Mouse (Mus musculus) heart, adult 2 months (tissue): ENCODE data around the gene Xlr5c. TPM values are rescaled to one million over a fixed set of nuclear protein-coding genes. Genes with fewer than 3 reads are reported as not detected.
"Not testable (repeated sequence)": the region's sequence is repeated elsewhere in the genome, so short reads cannot be mapped to it uniquely, and the experiment has no call there.

Experiments used
- DNase-seq, 2 experiments: peaks; one replicate each; pipeline ENCODE4 v3.0.0; 2021
- H3K27ac ChIP-seq: fragments of 200-600 bp; 2 replicates; pipeline ENCODE4 v1.8.1; 2022
- H3K27me3 ChIP-seq: fragments of 200-500 bp; 2 replicates; pipeline ENCODE4 v1.6.1; 2012; ENCODE audit warnings: mild to moderate bottlenecking, low read length, inconsistent platforms, mixed read lengths; ENCODE audit not compliant: control insufficient read depth, insufficient read depth
- H3K36me3 ChIP-seq: fragments of 200-500 bp; 2 replicates; pipeline ENCODE4 v1.6.1; 2012; ENCODE audit warnings: low read length, inconsistent platforms; ENCODE audit not compliant: control insufficient read depth, insufficient read depth
- H3K4me1 ChIP-seq: fragments of 200-500 bp; 2 replicates; pipeline ENCODE4 v1.6.1; 2011; ENCODE audit warnings: low read length; ENCODE audit not compliant: control insufficient read depth, insufficient read depth
- H3K4me3 ChIP-seq: fragments of 200-600 bp; 2 replicates; pipeline ENCODE4 v1.8.1; 2022
- H3K79me2 ChIP-seq: fragments of 200-500 bp; replicated peaks from 2 replicates; pipeline ENCODE4 v1.6.1; 2012; ENCODE audit warnings: mild to moderate bottlenecking, inconsistent platforms, low read length, moderate library complexity, mixed read lengths; ENCODE audit not compliant: control insufficient read depth, insufficient read depth
- H3K9ac ChIP-seq: fragments of 200-500 bp; 2 replicates; pipeline ENCODE4 v1.6.1; 2012; ENCODE audit warnings: low read depth, mild to moderate bottlenecking, control low read depth, inconsistent platforms, low read length, mixed read lengths
- CTCF ChIP-seq: fragments of 200-600 bp; IDR thresholded peaks from 2 replicates; pipeline ENCODE4 v1.8.1; 2022; ENCODE audit warnings: antibody characterized with exemption, mild to moderate bottlenecking, moderate library complexity
- EP300 ChIP-seq: fragments of 200-500 bp; IDR thresholded peaks from 2 replicates; pipeline ENCODE4 v1.6.1; 2011; ENCODE audit warnings: low read depth, low read length, control low read depth; ENCODE audit not compliant: insufficient read depth
- POLR2A ChIP-seq: fragments of 200-500 bp; IDR thresholded peaks from 2 replicates; pipeline ENCODE4 v1.6.1; 2011; ENCODE audit warnings: mild to moderate bottlenecking, low read depth, low read length, control low read depth; ENCODE audit not compliant: insufficient read depth
- WGBS: fragments of 180-500 bp; shearing (Covaris S2); methylation state at CpG from one replicate; pipeline ENCODE4 v1.1.7; 2018; 5-methylcytosine and 5-hydroxymethylcytosine counted together
- intact Hi-C: fragments of 180-260 bp; cut with DNase I; formaldehyde crosslinking; loops from one replicate; pipeline ENCODE4 v1.15.1; 2025
- long read RNA-seq: library from polyadenylated mRNA; stranded (forward); transcript quantifications from one replicate; pipeline ENCODE4 v2.0.0, GENCODE M21; 2021
- polyA plus RNA-seq: library from polyadenylated mRNA; depleted of rRNA; stranded (reverse); fragments of >200 nt; gene quantifications from 2 replicates; pipeline ENCODE4 v1.2.3, GENCODE M21; 2012; rRNA removed
- total RNA-seq, 2 experiments: library from RNA; stranded (reverse); gene quantifications; 2 replicates each; pipeline ENCODE4 v1.2.3; 2021

Xlr5c gene
- not detected for total RNA-seq
- not detected in 2 replicates for polyA plus RNA-seq
- long read RNA-seq: 0 reads

GRCm38 (mm10) chrX:73292876-73293275, at the start of gene Xlr5c, which contains the start of gene Xlr5a:
Xlr5c (minus strand) TSS chrX:73292976.
Xlr5a (minus strand) TSS chrX:73292976.
- H3K4me3 ChIP-seq, intact Hi-C loops: not testable (repeated sequence)
- WGBS: 90% methylated on average over 16 of the region's 17 CpGs

GRCm38 (mm10) chrX:73342483-73342895, 49.7 kb upstream of the Xlr5c start, which contains the start of gene Zfp275:
Zfp275 (plus strand) TSS chrX:73342621.
- intact Hi-C loops: loop anchor here (10.0 kb wide), 1 partner anchor 118 kb away; the partner anchor contains the start of gene F8a
- no peaks in the 10 kb centered on the region for H3K27me3 ChIP-seq
- TF ChIP-seq CTCF (no peak), POLR2A (peak; percentile 42; the same call in 1 of the 2 replicates)
- peak within 1 kb of the TSS; percentile 67 for H3K27ac ChIP-seq
- WGBS: 9% methylated on average over 37 of the region's 37 CpGs
- H3K4me1 ChIP-seq: no peaks in the 10 kb centered on the region
- DNase-seq: peak; percentile 82 to 88
- peak within 1 kb of the TSS; percentile 93 for H3K9ac ChIP-seq
- H3K79me2 ChIP-seq: no peaks in the 10 kb centered on the region
- peak within 1 kb of the TSS; percentile 57 for H3K4me3 ChIP-seq
- H3K36me3 ChIP-seq: no peaks in the 10 kb centered on the region

More at GRCm38 (mm10) chrX:73292876-73293275, at the start of gene Xlr5c, which contains the start of gene Xlr5a:
- DNase-seq, H3K36me3 ChIP-seq, H3K4me1 ChIP-seq, H3K27me3 ChIP-seq, H3K27ac ChIP-seq, H3K9ac ChIP-seq, H3K79me2 ChIP-seq: not testable (repeated sequence)

- intact Hi-C loops: loop anchor here (10.0 kb wide), 1 partner anchor 117 kb away; the partner anchor contains the start of gene F8a
- H3K9ac ChIP-seq: no peak overlapping the region
- no peaks in the 10 kb centered on the region for H3K36me3 ChIP-seq
- TF ChIP-seq CTCF (no peak), POLR2A (no peak)
- no peaks in the 10 kb centered on the region for H3K4me1 ChIP-seq
- no peaks in the 10 kb centered on the region for H3K27me3 ChIP-seq
- no peak for DNase-seq
- H3K27ac ChIP-seq: peak overlapping the region; percentile 45; the same call in 1 of the 2 replicates
- 46% methylated on average over 3 of the region's 3 CpGs for WGBS
- H3K79me2 ChIP-seq: no peaks in the 10 kb centered on the region
- H3K4me3 ChIP-seq: peak overlapping the region; percentile 57
Measured at GRCm38 (mm10) chrX:73342068-73342467, 49.3 kb upstream of the Xlr5c start.

GRCm38 (mm10) chrX:73341473-73341872, 48.7 kb upstream of the Xlr5c start:
- intact Hi-C loops: loop anchor here (10.0 kb wide), 1 partner anchor 117 kb away; the partner anchor contains the start of gene F8a

GRCm38 (mm10) chrX:73336740-73337139, 44.0 kb upstream of the Xlr5c start, which contains the start of gene Gm45015:
Gm45015 (minus strand) TSS chrX:73336840.
- Histone ChIP-seq H3K9ac (no peak within 1 kb of the TSS), H3K36me3 (no peaks in the 10 kb centered on the region), H3K27me3 (no peaks in the 10 kb centered on the region), H3K27ac (no peak within 1 kb of the TSS), H3K4me3 (no peak within 1 kb of the TSS), H3K79me2 (no peaks in the 10 kb centered on the region), H3K4me1 (no peaks in the 10 kb centered on the region)
- DNase-seq: no peak
- intact Hi-C loops: no loop called here
- TF ChIP-seq EP300 (no peak), CTCF (no peak)
- 77% methylated on average over 4 of the region's 4 CpGs for WGBS

More at GRCm38 (mm10) chrX:73341473-73341872, 48.7 kb upstream of the Xlr5c start:
- Histone ChIP-seq H3K79me2 (no peaks in the 10 kb centered on the region), H3K4me1 (no peaks in the 10 kb centered on the region), H3K4me3 (no peak overlapping the region), H3K36me3 (no peaks in the 10 kb centered on the region), H3K27me3 (no peaks in the 10 kb centered on the region), H3K9ac (no peak overlapping the region), H3K27ac (no peak overlapping the region)
- 57% methylated on average over 1 of the region's 1 CpGs for WGBS
- TF ChIP-seq POLR2A: no peak
- TF ChIP-seq EP300: no peak
- no peak for TF ChIP-seq CTCF
- DNase-seq: no peak

- H3K9ac ChIP-seq: no peak overlapping the region
Measured at GRCm38 (mm10) chrX:73333548-73333947, 40.8 kb upstream of the Xlr5c start.

GRCm38 (mm10) chrX:73327215-73327614, 34.4 kb upstream of the Xlr5c start:
- no peak overlapping the region for H3K9ac ChIP-seq
- intact Hi-C loops: no loop called here
- H3K36me3 ChIP-seq: no peaks in the 10 kb centered on the region
- H3K79me2 ChIP-seq: no peaks in the 10 kb centered on the region
- no peaks in the 10 kb centered on the region for H3K27me3 ChIP-seq
- WGBS: 72% methylated on average over 2 of the region's 2 CpGs
- no peaks in the 10 kb centered on the region for H3K4me1 ChIP-seq
- no peak for TF ChIP-seq CTCF
- TF ChIP-seq POLR2A: no peak
- no peak for TF ChIP-seq EP300
- H3K4me3 ChIP-seq: no peak overlapping the region
- DNase-seq: no peak
- H3K27ac ChIP-seq: no peak overlapping the region

More at GRCm38 (mm10) chrX:73333548-73333947, 40.8 kb upstream of the Xlr5c start:
- TF ChIP-seq EP300: no peak
- no peak for DNase-seq
- Histone ChIP-seq H3K79me2 (no peaks in the 10 kb centered on the region), H3K27ac (no peak overlapping the region), H3K36me3 (no peaks in the 10 kb centered on the region), H3K27me3 (no peaks in the 10 kb centered on the region), H3K4me3 (no peak overlapping the region), H3K4me1 (no peaks in the 10 kb centered on the region)
- intact Hi-C loops: no loop called here
